Mouse (Mus musculus) forebrain, embryonic 14.5 days (tissue): ENCODE results near the gene Atxn7l3. TPM values are rescaled to one million over a fixed set of nuclear protein-coding genes. Genes with fewer than 3 reads are reported as not detected.

Experiments
- ATAC-seq: fragments of 200-750 bp; cut with Nextera tagmentation; 2 replicates; pipeline ENCODE4 v1.8.0; 2017; ENCODE audit warnings: mild to moderate bottlenecking, moderate library complexity
- DNase-seq: peaks from one replicate; pipeline ENCODE4 v3.0.0-alpha.2; 2015; ENCODE audit warnings: low spot score
- H3K27ac ChIP-seq: fragments of 300-500 bp; sonication (generic); 2 replicates; pipeline ENCODE4 v1.5.1; 2014; ENCODE audit warnings: low read depth, mild to moderate bottlenecking, control low read depth, low read length, moderate library complexity
- H3K27me3 ChIP-seq: fragments of 300-500 bp; sonication (generic); replicated peaks from 2 replicates; pipeline ENCODE4 v1.6.1; 2014; ENCODE audit warnings: low read length, control low read depth, mixed read lengths; ENCODE audit not compliant: control insufficient read depth, insufficient read depth
- H3K36me3 ChIP-seq: fragments of 300-500 bp; sonication (generic); 2 replicates; pipeline ENCODE4 v1.6.1; 2014; ENCODE audit warnings: low read length, control low read depth; ENCODE audit not compliant: control insufficient read depth, insufficient read depth
- H3K4me1 ChIP-seq: fragments of 300-500 bp; sonication (generic); 2 replicates; pipeline ENCODE4 v1.6.1; 2014; ENCODE audit warnings: antibody characterized with exemption, low read length, control low read depth; ENCODE audit not compliant: control insufficient read depth, insufficient read depth
- H3K4me2 ChIP-seq: fragments of 300-500 bp; sonication (generic); 2 replicates; pipeline ENCODE4 v1.6.1; 2014; ENCODE audit warnings: mild to moderate bottlenecking, control low read depth, low read length
- H3K4me3 ChIP-seq: fragments of 300-500 bp; sonication (generic); 2 replicates; pipeline ENCODE4 v1.5.1; 2014; ENCODE audit warnings: low read depth, low read length, control low read depth
- H3K9ac ChIP-seq: fragments of 300-500 bp; sonication (generic); 2 replicates; pipeline ENCODE4 v1.6.1; 2014; ENCODE audit warnings: mild to moderate bottlenecking, low read length, control low read depth, moderate library complexity
- H3K9me3 ChIP-seq: fragments of 300-500 bp; sonication (generic); replicated peaks from 2 replicates; pipeline ENCODE4 v1.6.1; 2016; ENCODE audit warnings: low read length, control low read depth, mixed read lengths; ENCODE audit not compliant: control insufficient read depth
- WGBS: fragments of 180-500 bp; shearing (Covaris S2); extraction: QIAGEN DNeasy Blood & Tissue Kit; methylation state at CpG from one replicate; pipeline ENCODE4 v1.1.7; 2014; 5-methylcytosine and 5-hydroxymethylcytosine counted together
- polyA plus RNA-seq: library from polyadenylated mRNA; unstranded; fragments of >200 nt; fragmentation: Nextera tagmentation; extraction: Ambion mirVana; gene quantifications from 2 replicates; pipeline ENCODE4 v1.2.1, GENCODE M21; 2014

The Atxn7l3 gene
- polyA plus RNA-seq, 1 experiment from 2014 or later: 25.2 TPM

DNA sequence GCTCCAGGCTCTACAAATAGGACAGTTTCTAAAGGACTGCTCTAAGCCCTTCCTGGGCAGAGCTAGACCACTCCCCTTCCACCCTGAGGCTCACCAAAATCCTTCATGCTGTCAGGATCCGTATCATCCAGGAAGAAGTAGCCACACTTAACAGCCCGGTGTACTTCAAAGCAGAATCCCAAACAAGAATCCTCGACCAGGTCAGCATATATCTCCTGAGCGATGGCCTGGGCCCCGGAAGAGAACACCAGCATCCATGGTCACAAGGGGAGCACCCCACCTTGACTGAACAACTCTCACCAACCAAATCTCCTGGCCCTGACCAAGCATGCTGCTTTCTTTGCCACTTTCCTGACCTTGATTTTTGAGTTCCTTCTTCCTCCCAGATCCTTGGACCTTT, 2.0 kb downstream of the Atxn7l3 start:
- 81% methylated on average over 5 of the region's 5 CpGs for WGBS

DNA sequence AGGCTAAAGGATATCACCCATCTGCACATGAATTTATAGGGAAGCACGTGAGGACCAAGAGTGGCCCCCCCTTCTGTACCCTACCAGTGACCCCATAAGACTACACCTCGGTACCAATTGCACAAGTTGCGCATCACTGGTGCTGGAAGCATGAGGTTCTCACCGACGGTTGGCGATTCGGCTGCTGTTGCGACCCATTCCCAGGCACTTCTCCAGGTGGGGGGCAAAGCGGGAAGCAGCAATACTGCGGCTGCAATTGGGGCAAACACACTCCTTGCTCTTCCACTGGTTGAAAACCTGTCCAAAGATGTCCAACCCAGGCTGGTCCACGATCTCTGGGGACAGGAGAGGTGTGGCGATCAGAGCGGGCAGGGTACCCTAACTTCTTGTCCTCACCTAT, 2.5 kb downstream of the Atxn7l3 start:
- Histone ChIP-seq H3K27ac (no peak overlapping the region), H3K4me3 (no peak overlapping the region), H3K36me3 (peaks cover 49% of the 10 kb centered on the region), H3K27me3 (no peaks in the 10 kb centered on the region), H3K4me1 (peaks cover 8% of the 10 kb centered on the region), H3K4me2 (no peak overlapping the region; the same call in 1 of the 2 replicates), H3K9me3 (no peaks in the 10 kb centered on the region), H3K9ac (no peak overlapping the region; the same call in 1 of the 2 replicates)
- WGBS: 93% methylated on average over 13 of the region's 13 CpGs
- ATAC-seq: no peak
- no peak for DNase-seq

More for the DNA sequence above, 2.0 kb downstream of the Atxn7l3 start:
- ATAC-seq (no peak), DNase-seq (no peak)
- H3K4me1 ChIP-seq: peaks cover 8% of the 10 kb centered on the region
- H3K27ac ChIP-seq: 0 out of 2 replicates have a peak overlapping the region, but pooled peaks have one; percentile 99
- peaks cover 45% of the 10 kb centered on the region for H3K36me3 ChIP-seq
- no peaks in the 10 kb centered on the region for H3K9me3 ChIP-seq
- 0 out of 2 replicates have a peak overlapping the region, but pooled peaks have one; percentile 89 for H3K4me3 ChIP-seq
- H3K27me3 ChIP-seq: no peaks in the 10 kb centered on the region
- peak overlapping the region; percentile 94 for H3K4me2 ChIP-seq
- H3K9ac ChIP-seq: peak overlapping the region; percentile 96

DNA sequence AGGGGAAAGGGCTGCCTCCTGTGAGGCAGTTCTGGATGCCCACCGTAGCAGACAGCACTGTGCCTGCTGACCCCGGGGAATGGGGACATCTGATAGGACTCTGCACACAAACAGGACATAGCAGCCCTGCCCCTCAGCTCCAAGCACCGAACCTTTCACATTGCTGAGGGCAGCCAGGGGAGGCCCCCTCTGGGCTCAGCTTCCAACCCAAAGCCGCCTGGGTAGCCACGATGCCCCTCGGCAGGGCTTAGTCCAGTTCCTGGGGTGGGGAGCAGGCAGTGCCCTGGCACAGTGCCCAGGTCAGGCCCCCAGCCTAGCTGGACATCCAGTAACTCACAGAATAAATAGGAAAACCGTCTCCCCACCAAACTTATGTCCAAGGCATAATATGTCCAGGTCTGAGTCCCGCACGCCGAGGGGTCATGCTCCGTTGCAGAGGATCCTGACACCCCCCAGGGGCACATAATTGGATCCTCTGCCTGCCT, 5.3 kb downstream of the Atxn7l3 start:
- 92% methylated on average over 11 of the region's 11 CpGs for WGBS
- no peak for ATAC-seq
- H3K36me3 ChIP-seq: peaks cover 69% of the 10 kb centered on the region
- peaks cover 10% of the 10 kb centered on the region for H3K4me1 ChIP-seq
- H3K27me3 ChIP-seq: no peaks in the 10 kb centered on the region
- no peak for DNase-seq
- no peak overlapping the region for H3K27ac ChIP-seq
- H3K4me2 ChIP-seq: no peak overlapping the region
- no peaks in the 10 kb centered on the region for H3K9me3 ChIP-seq
- no peak overlapping the region for H3K9ac ChIP-seq
- no peak overlapping the region for H3K4me3 ChIP-seq

DNA sequence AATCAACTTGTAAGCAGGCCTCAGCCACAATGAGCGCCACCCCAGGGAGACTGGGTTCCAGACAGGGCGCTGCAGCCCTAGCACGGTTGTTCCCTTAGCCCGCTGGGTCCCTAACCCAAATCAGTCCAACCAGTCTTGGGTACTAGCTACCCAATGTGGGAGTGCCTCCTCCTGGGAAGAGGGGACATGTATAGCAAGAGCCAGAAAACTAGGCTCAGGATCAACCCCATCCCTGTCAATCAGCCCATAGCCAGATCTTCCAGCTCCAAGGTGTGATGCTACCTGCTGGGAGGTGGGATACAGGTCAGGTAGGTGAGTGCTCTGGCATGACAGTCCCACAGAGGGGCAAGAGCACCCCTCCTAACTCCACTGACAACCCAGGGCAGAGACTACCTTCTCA, 6.3 kb downstream of the Atxn7l3 start:
- Histone ChIP-seq H3K27ac (no peak overlapping the region), H3K4me3 (no peak overlapping the region), H3K4me2 (no peak overlapping the region), H3K36me3 (peaks cover 69% of the 10 kb centered on the region), H3K9ac (no peak overlapping the region), H3K27me3 (no peaks in the 10 kb centered on the region), H3K4me1 (peaks cover 14% of the 10 kb centered on the region), H3K9me3 (no peaks in the 10 kb centered on the region)
- DNase-seq (no peak), ATAC-seq (no peak)
- WGBS: 70% methylated on average over 4 of the region's 4 CpGs

DNA sequence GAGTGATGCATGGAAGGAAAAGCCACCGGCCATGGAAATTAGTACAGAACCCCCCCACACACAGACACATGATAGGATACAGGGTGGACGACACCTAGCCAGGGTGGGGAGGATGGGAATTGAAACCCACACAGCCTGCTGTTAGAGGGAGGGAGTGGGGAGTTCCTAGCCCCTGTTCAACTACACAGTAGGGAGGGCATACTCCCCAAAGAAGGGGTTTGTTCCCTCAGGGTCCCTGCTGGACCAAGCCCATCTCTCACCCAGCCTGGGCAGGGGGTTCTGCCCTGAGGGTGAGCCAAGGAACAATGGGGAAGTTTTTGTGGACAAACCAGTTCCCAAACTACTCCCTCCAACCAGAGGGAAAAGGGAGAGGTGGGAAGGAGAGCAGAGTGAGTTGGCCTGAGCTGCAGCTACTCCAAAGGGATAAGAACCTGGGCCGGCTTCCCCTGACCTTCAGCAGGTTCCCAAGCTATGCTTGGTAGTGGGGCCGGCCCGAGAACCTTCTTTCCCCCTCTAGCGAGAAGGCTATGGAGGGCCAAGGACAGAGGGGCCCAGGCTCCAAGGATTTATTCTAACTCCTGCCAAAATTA, 6.8 kb downstream of the Atxn7l3 start:
- no peak for ATAC-seq
- DNase-seq: no peak
- no peak overlapping the region for H3K9ac ChIP-seq
- no peaks in the 10 kb centered on the region for H3K9me3 ChIP-seq
- H3K27ac ChIP-seq: no peak overlapping the region
- peaks cover 8% of the 10 kb centered on the region for H3K4me1 ChIP-seq
- H3K27me3 ChIP-seq: no peaks in the 10 kb centered on the region
- WGBS: 69% methylated on average over 6 of the region's 6 CpGs
- peaks cover 69% of the 10 kb centered on the region for H3K36me3 ChIP-seq
- H3K4me3 ChIP-seq: no peak overlapping the region
- no peak overlapping the region for H3K4me2 ChIP-seq

DNA sequence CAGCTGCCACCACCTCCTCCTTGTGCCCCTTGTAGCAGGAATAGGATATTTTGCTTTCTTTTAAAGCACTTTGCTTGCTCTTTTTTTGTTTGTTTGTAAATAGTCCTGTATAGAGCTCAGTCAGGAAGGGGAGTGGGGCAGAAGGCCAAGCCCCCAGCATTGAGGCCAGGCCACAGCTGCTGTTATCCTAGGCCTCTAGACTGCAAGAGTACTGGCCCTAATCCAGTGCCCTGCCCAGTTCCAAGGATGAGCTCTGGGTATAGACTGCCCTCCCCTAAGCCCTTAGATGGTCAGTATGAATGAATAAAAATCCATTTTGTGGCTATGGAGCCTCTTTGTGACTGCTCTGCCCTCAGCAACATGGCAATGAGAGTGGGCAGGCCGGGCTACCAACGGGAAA, 7.5 kb downstream of the Atxn7l3 start:
- no peak overlapping the region for H3K9ac ChIP-seq
- no peaks in the 10 kb centered on the region for H3K27me3 ChIP-seq
- DNase-seq (no peak), ATAC-seq (no peak)
- H3K4me1 ChIP-seq: peaks cover 8% of the 10 kb centered on the region
- H3K9me3 ChIP-seq: no peaks in the 10 kb centered on the region
- H3K27ac ChIP-seq: no peak overlapping the region
- peaks cover 67% of the 10 kb centered on the region for H3K36me3 ChIP-seq
- H3K4me2 ChIP-seq: no peak overlapping the region
- WGBS: 78% methylated on average over 2 of the region's 2 CpGs
- H3K4me3 ChIP-seq: no peak overlapping the region

DNA sequence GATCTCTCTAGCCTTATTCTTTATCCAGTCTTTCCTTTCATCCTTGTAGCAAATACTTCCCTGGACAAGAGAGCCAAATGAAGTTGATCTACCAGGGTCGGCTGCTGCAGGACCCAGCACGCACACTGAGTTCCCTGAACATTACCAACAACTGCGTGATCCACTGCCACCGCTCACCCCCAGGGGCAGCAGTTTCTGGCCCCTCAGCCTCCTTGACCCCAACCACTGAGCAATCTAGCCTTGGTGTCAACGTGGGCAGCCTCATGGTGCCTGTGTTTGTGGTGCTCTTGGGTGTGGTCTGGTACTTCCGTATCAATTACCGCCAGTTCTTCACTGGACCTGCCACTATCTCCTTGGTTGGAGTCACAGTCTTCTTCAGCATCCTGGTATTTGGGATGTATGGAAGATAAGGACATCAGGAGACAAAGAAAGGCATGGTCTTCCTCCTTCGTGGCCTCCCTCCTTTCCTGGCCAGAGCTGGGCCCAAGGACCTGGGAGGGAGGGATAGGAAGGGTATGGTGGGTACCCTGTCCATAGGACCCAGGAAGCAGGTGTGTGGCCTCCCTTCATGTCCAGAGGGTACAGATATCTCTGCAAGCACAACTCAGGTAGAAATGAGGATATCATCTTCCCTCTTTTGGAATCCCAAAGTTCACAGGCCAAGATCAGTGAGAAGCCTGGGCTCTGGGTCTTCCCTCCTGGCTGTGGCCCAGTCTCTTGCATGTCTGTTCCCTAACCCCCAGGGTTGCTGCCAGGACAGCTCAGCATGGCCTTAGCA, 8.2 kb downstream of the Atxn7l3 start:
- 85% methylated on average over 8 of the region's 8 CpGs for WGBS
- Histone ChIP-seq H3K36me3 (peaks cover 61% of the 10 kb centered on the region), H3K27me3 (no peaks in the 10 kb centered on the region), H3K9me3 (no peaks in the 10 kb centered on the region), H3K27ac (no peak overlapping the region), H3K4me1 (peaks cover 8% of the 10 kb centered on the region), H3K4me3 (no peak overlapping the region), H3K9ac (no peak overlapping the region), H3K4me2 (no peak overlapping the region)
- no peak for ATAC-seq
- no peak for DNase-seq

DNA sequence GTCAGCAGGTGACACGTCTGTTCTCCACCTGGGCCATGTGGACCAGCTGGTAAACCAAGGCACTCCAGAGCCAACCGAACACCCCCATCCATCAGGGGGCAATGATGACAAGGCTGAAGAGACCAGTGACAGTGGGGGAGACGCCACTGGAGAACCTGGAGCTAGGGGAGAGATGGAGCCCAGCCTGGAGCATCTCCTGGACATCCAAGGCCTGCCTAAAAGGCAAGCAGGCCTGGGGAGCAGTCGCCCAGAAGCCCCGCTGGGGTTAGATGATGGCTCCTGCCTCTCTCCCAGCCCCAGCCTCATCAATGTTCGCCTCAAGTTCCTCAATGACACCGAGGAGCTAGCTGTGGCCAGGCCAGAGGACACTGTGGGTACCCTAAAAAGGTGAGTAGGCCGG, 8.9 kb downstream of the Atxn7l3 start:
- Histone ChIP-seq H3K36me3 (peaks cover 54% of the 10 kb centered on the region), H3K4me1 (peaks cover 8% of the 10 kb centered on the region), H3K4me3 (no peak overlapping the region), H3K4me2 (no peak overlapping the region), H3K9ac (no peak overlapping the region), H3K27ac (no peak overlapping the region), H3K27me3 (no peaks in the 10 kb centered on the region), H3K9me3 (no peaks in the 10 kb centered on the region)
- DNase-seq (no peak), ATAC-seq (no peak)
- 91% methylated on average over 8 of the region's 8 CpGs for WGBS
